Mouse (Mus musculus) embryo, embryonic 10.5 days (tissue): Measurements from ENCODE around the gene Tmem79.
"Not testable (repeated sequence)": the region's sequence is repeated elsewhere in the genome, so short reads cannot be mapped to it uniquely, and the experiment has no call there.

ENCODE experiments used
- DNase-seq: peaks from one replicate; pipeline ENCODE4 v3.0.0-alpha.2; 2015; ENCODE audit warnings: low spot score

Tmem79 gene

GRCm38 (mm10) chr3:88285565-88285895 lies 50.4 kb downstream of the Tmem79 start:
- not testable (repeated sequence) for DNase-seq

GRCm38 (mm10) chr3:88284815-88285564 lies 51.0 kb downstream of the Tmem79 start:
- not testable (repeated sequence) for DNase-seq

- not testable (repeated sequence) for DNase-seq
Observed at GRCm38 (mm10) chr3:88281141-88281916, 54.6 kb downstream of the Tmem79 start.

- DNase-seq = no peak
Observed at GRCm38 (mm10) chr3:88280035-88280434, 55.9 kb downstream of the Tmem79 start.
